Comparison of ENCODE assay signal across 8 mouse cellular contexts in genomic region chr6:97616658-97617265, GRCm38 (mm10). TPM values are rescaled to one million over a fixed set of nuclear protein-coding genes. Genes with fewer than 3 reads are reported as not detected.
DNase-seq lines count a peak whose midpoint lies in the region; ATAC-seq lines count a peak whose summit lies in the region.

No protein-coding gene starts in this region.

- H3K4me3 ChIP-seq in intestine, embryonic 15.5 days (replicated peaks), result peak overlapping the region; percentile 64
- peak overlapping the region; percentile 85 for H3K4me3 ChIP-seq in limb, embryonic 10.5 days
- H3K4me3 ChIP-seq in midbrain, embryonic 11.5 days (ENCODE audit: low read depth, low read length), result peak overlapping the region; percentile 80

- peak overlapping the region; percentile 49 for H3K9ac ChIP-seq in intestine, embryonic 15.5 days
- H3K9ac ChIP-seq in midbrain, embryonic 11.5 days (ENCODE audit: low read length), result peak overlapping the region; percentile 90

- H3K4me1 ChIP-seq in intestine, embryonic 15.5 days (replicated peaks), result peaks cover 7% of the 10 kb centered on the region; the same call in 1 of the 2 replicates
- H3K4me1 ChIP-seq in limb, embryonic 10.5 days, result peaks cover 24% of the 10 kb centered on the region
- H3K4me1 ChIP-seq in midbrain, embryonic 11.5 days (ENCODE audit: control insufficient read depth, insufficient read depth, low read length), result peaks cover 15% of the 10 kb centered on the region

- H3K27ac ChIP-seq in intestine, embryonic 15.5 days, result no peak overlapping the region
- H3K27ac ChIP-seq in limb, embryonic 10.5 days, result peak overlapping the region; percentile 83
- H3K27ac ChIP-seq in midbrain, embryonic 11.5 days (ENCODE audit: low read depth, low read length), result peak overlapping the region; percentile 86

- H3K27me3 ChIP-seq in intestine, embryonic 15.5 days (replicated peaks), result peaks cover 4% of the 10 kb centered on the region; the same call in 1 of the 2 replicates
- peaks cover 26% of the 10 kb centered on the region for H3K27me3 ChIP-seq in limb, embryonic 10.5 days (ENCODE audit: low read depth, poor library complexity, severe bottlenecking)
- H3K27me3 ChIP-seq in midbrain, embryonic 11.5 days (ENCODE audit: control insufficient read depth, insufficient read depth, low read length), result no peaks in the 10 kb centered on the region; the same call in 1 of the 2 replicates

- H3K9me3 ChIP-seq in intestine, embryonic 15.5 days, result no peaks in the 10 kb centered on the region
- no peaks in the 10 kb centered on the region for H3K9me3 ChIP-seq in limb, embryonic 10.5 days (replicated peaks)
- no peaks in the 10 kb centered on the region for H3K9me3 ChIP-seq in midbrain, embryonic 11.5 days (ENCODE audit: control insufficient read depth, low read length)

- no peaks in the 10 kb centered on the region for H3K36me3 ChIP-seq in intestine, embryonic 15.5 days
- no peaks in the 10 kb centered on the region for H3K36me3 ChIP-seq in limb, embryonic 10.5 days
- H3K36me3 ChIP-seq in midbrain, embryonic 11.5 days (ENCODE audit: control insufficient read depth, insufficient read depth, low read length), result no peaks in the 10 kb centered on the region

- DNase-seq in layer of hippocampus, adult 11-12 months (ENCODE audit: low spot score), result peak; percentile 52
- no peak for DNase-seq in layer of hippocampus, adult 9-10 months (ENCODE audit: low spot score)
- peak; percentile 85 for DNase-seq in embryo, embryonic 11 days
- peak; percentile 93 for DNase-seq in heart, adult 11 months
- DNase-seq in limb, embryonic 10.5 days (ENCODE audit: low spot score), result peak; percentile 79
- DNase-seq in midbrain, embryonic 11.5 days (ENCODE audit: low spot score, missing footprints), result peak; percentile 97
- DNase-seq in urinary bladder, adult 2 months (ENCODE audit: low spot score), result peak; percentile 34

- H3K4me2 ChIP-seq in intestine, embryonic 15.5 days (replicated peaks), result peak overlapping the region; percentile 97
- peak overlapping the region; percentile 79 for H3K4me2 ChIP-seq in midbrain, embryonic 11.5 days

- under 1% methylated on average over 40 of the region's 40 CpGs for WGBS in intestine, embryonic 15.5 days
- WGBS in limb, embryonic 10.5 days, result under 1% methylated on average over 40 of the region's 40 CpGs
- under 1% methylated on average over 40 of the region's 40 CpGs for WGBS in midbrain, embryonic 11.5 days

- ATAC-seq in intestine, embryonic 15.5 days, result peak; percentile 73
- ATAC-seq in midbrain, embryonic 11.5 days (ENCODE audit: low FRiP score), result peak; percentile 79

RNA-seq across cellular contexts. Expression of gene Frmd4b, which starts 0.6 kb away (rescaled TPM):
- 9.4 and 11.1 TPM in 2 replicates for polyA plus RNA-seq in intestine, embryonic 15.5 days (2015; fragmentation: Nextera tagmentation; extraction: Ambion mirVana)
- polyA plus RNA-seq in limb, embryonic 10.5 days (2016; fragmentation: Nextera tagmentation; extraction: Ambion mirVana), result 14.2 and 14.8 TPM in 2 replicates
- 31.9 and 34.0 TPM in 2 replicates for polyA plus RNA-seq in midbrain, embryonic 11.5 days (2014; fragmentation: Nextera tagmentation; extraction: Ambion mirVana)
- polyA plus RNA-seq in urinary bladder, adult 2 months (2012; rRNA removed), result 26.8 and 28.5 TPM in 2 replicates
